Mouse (Mus musculus) left cerebral cortex, adult 8-10 months (tissue): ENCODE results near the gene Icmt. TPM values are rescaled to one million over a fixed set of nuclear protein-coding genes. Genes with fewer than 3 reads are reported as not detected.
A peak's percentile ranks its signal among the peaks of the same experiment; 100 is the strongest.

Experiments
- DNase-seq, 2 experiments: peaks; one replicate each; pipeline ENCODE4 v3.0.0; 2022; ENCODE audit warnings: low spot score in 2 of 2
- total RNA-seq, 4 experiments: library from RNA; stranded (reverse); gene quantifications; 2 replicates each; pipeline ENCODE4 v1.2.4; 2022

Icmt gene
- total RNA-seq, 4 experiments from 2014 or later, result 44.7 to 51.1 (median 47.3) TPM

GRCm38 (mm10) chr4:152274681-152275131 is 22.3 kb upstream of the Icmt start:
- no peak for DNase-seq

- no peak for DNase-seq
These were observed 20.4 kb upstream of the Icmt start for GRCm38 (mm10) chr4:152276389-152277347.

GRCm38 (mm10) chr4:152277916-152278315 is 19.1 kb upstream of the Icmt start:
- no peak for DNase-seq

- peak in 1 of 2 experiments; percentile 74 for DNase-seq
These were observed 18.0 kb upstream of the Icmt start for GRCm38 (mm10) chr4:152278986-152279385.

- DNase-seq, result no peak
These were observed 15.4 kb upstream of the Icmt start for GRCm38 (mm10) chr4:152281601-152282000.

GRCm38 (mm10) chr4:152282721-152283120 is 14.3 kb upstream of the Icmt start:
- no peak for DNase-seq

- DNase-seq, result peak; percentile 64 to 79
These were observed 13.7 kb upstream of the Icmt start for GRCm38 (mm10) chr4:152283186-152283950.

GRCm38 (mm10) chr4:152285505-152285904 is 11.5 kb upstream of the Icmt start:
- no peak for DNase-seq

- DNase-seq, result no peak
These were observed 10.8 kb upstream of the Icmt start for GRCm38 (mm10) chr4:152286183-152286582.

GRCm38 (mm10) chr4:152286887-152287286 is 10.1 kb upstream of the Icmt start:
- DNase-seq, result no peak

- no peak for DNase-seq
These were observed 9.5 kb upstream of the Icmt start for GRCm38 (mm10) chr4:152287317-152288120.

GRCm38 (mm10) chr4:152288398-152288945 is 8.6 kb upstream of the Icmt start:
- DNase-seq, result no peak

GRCm38 (mm10) chr4:152290385-152290784 is 6.6 kb upstream of the Icmt start:
- no peak for DNase-seq

- no peak for DNase-seq
These were observed 6.0 kb upstream of the Icmt start for GRCm38 (mm10) chr4:152290991-152291390.

GRCm38 (mm10) chr4:152291562-152291961 is 5.5 kb upstream of the Icmt start, which contains the start of gene Hes3:
Gene Hes3, minus strand, starts transcription at chr4:152291662.
- no peak for DNase-seq

- DNase-seq, result no peak
These were observed 4.8 kb upstream of the Icmt start for GRCm38 (mm10) chr4:152292102-152292765.

GRCm38 (mm10) chr4:152294188-152294929 is 2.7 kb upstream of the Icmt start:
- DNase-seq, result no peak

- DNase-seq, result no peak
These were observed 1.1 kb upstream of the Icmt start for GRCm38 (mm10) chr4:152295916-152296315.

GRCm38 (mm10) chr4:152296371-152296770 is 656 bp upstream of the Icmt start:
- DNase-seq, result no peak

GRCm38 (mm10) chr4:152298836-152299235 is 1.8 kb downstream of the Icmt start:
- DNase-seq, result no peak
